Comparison of ENCODE assay signal across 15 mouse cellular contexts in the genomic region with DNA sequence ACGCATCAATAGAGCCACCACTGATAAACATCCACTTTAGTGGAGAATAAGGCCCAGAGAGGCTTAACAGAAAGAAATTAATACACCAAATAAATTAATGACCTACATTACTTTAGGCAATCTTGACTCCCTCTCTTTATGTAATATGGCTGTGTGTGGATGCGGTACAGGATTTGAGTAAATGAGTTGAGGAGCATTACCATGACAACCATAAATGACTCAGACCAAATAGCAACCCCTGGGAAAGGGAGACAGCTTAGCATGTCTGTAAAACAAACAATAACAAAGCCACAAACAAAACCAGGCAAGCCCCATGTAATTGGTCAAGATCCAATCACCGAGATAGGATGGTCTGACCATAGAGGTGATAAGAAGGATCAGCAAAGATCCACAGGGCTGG.
"Had no signal": no experiment of that assay in that cellular context is flagged by ENCODE, and none has a peak within 500 bp of the region (broad histone marks: within the 10 kb centered on the region; RNA-seq: fewer than 3 reads in every experiment).

No protein-coding gene starts in this region.

- H3K9ac ChIP-seq: liver, embryonic 12.5 days; lung, embryonic 14.5 days; midbrain, embryonic 12.5 days; stomach, embryonic 15.5 days had no signal

- H3K4me2 ChIP-seq: liver, embryonic 12.5 days; lung, embryonic 14.5 days; midbrain, embryonic 12.5 days; stomach, embryonic 15.5 days had no signal

- ATAC-seq: liver, embryonic 12.5 days had no signal

- H3K27ac ChIP-seq: kidney, postnatal 0 days; left cerebral cortex, adult 2 months; limb, embryonic 10.5 days; liver, embryonic 12.5 days; midbrain, embryonic 12.5 days; stomach, embryonic 15.5 days had no signal

- H3K4me3 ChIP-seq: left cerebral cortex, adult 2 months; limb, embryonic 10.5 days; liver, embryonic 12.5 days; midbrain, embryonic 12.5 days; stomach, embryonic 15.5 days had no signal

- H3K4me1 ChIP-seq: limb, embryonic 10.5 days; liver, embryonic 12.5 days; midbrain, embryonic 12.5 days; stomach, embryonic 15.5 days had no signal

- H3K36me3 ChIP-seq: limb, embryonic 10.5 days; liver, embryonic 12.5 days; midbrain, embryonic 12.5 days; stomach, embryonic 15.5 days had no signal

- DNase-seq: kidney, adult 11 months; kidney, adult 9 months; kidney, postnatal 4 days; lung, embryonic 14.5 days; lung, postnatal 10 days; lung, postnatal 4 days; right cerebral cortex, postnatal 14 days; thymus, adult 2 months; thymus, postnatal 36 days had no signal

- H3K27me3 ChIP-seq: liver, embryonic 12.5 days; midbrain, embryonic 12.5 days; stomach, embryonic 15.5 days had no signal

- H3K9me3 ChIP-seq: limb, embryonic 10.5 days; liver, embryonic 12.5 days; midbrain, embryonic 12.5 days; stomach, embryonic 15.5 days had no signal
